Mouse (Mus musculus): ENCODE results near the gene Rpl39. TPM values are rescaled to one million over a fixed set of nuclear protein-coding genes. Genes with fewer than 3 reads are reported as not detected.

The Rpl39 gene
- total and polyA plus RNA-seq, 2 experiments from 2014 or later: 99.1 to 351 TPM

- no peaks in the 10 kb centered on the region for H3K9me3 ChIP-seq (ENCODE audit: low read length)
- DNase-seq (ENCODE audit: low spot score) (peak; percentile 69), ATAC-seq (no peak)
- no peak overlapping the region for H3K9ac ChIP-seq (replicated peaks; ENCODE audit: low read length)
- WGBS: 28% methylated on average over 9 of the region's 9 CpGs
- peak; percentile 70 for TF ChIP-seq CTCF (IDR thresholded peaks at IDR 0.05; ENCODE audit: low read depth)
- no peaks in the 10 kb centered on the region for H3K27me3 ChIP-seq (ENCODE audit: insufficient read depth, low read length)
- H3K36me3 ChIP-seq (ENCODE audit: insufficient read depth, low read length): no peaks in the 10 kb centered on the region
- no peaks in the 10 kb centered on the region for H3K4me1 ChIP-seq (ENCODE audit: insufficient read depth, low read length)
- H3K27ac ChIP-seq: no peak overlapping the region
- no peak overlapping the region for H3K4me2 ChIP-seq (ENCODE audit: low read depth, low read length)
- H3K4me3 ChIP-seq (ENCODE audit: low read length): no peak overlapping the region
Measured at GRCm38 (mm10) chrX:37042726-37043125, 42.5 kb downstream of the Rpl39 start.

Other genes with a start within 250 kb of the Rpl39 start
- gene Ube2a, start 211.5 kb downstream of the Rpl39 start, total RNA-seq (2014; rRNA removed): 28.5 and 31.2 TPM in 2 replicates
- 134 and 140 TPM in 2 replicates for gene Ube2a, start 211.5 kb downstream of the Rpl39 start, polyA plus RNA-seq (2015; fragmentation: Nextera tagmentation; extraction: Ambion mirVana)
- gene C330007P06Rik, start 211.3 kb downstream of the Rpl39 start, total RNA-seq (2014; rRNA removed): 20.5 and 26.8 TPM in 2 replicates
- 20.5 and 21.5 TPM in 2 replicates for gene C330007P06Rik, start 211.3 kb downstream of the Rpl39 start, polyA plus RNA-seq (2015; fragmentation: Nextera tagmentation; extraction: Ambion mirVana)
- gene Nkrf, start 182.5 kb downstream of the Rpl39 start, total RNA-seq (2014; rRNA removed): 12.8 and 15.0 TPM in 2 replicates
- 15.3 and 15.4 TPM in 2 replicates for gene Nkrf, start 182.5 kb downstream of the Rpl39 start, polyA plus RNA-seq (2015; fragmentation: Nextera tagmentation; extraction: Ambion mirVana)
- 81.3 and 106 TPM in 2 replicates for gene Sept6, start 93.6 kb downstream of the Rpl39 start, total RNA-seq (2014; rRNA removed)
- gene Sept6, start 93.6 kb downstream of the Rpl39 start, polyA plus RNA-seq (2015; fragmentation: Nextera tagmentation; extraction: Ambion mirVana): 55.0 and 59.6 TPM in 2 replicates
- gene Sowahd, start 36.6 kb downstream of the Rpl39 start, total RNA-seq (2014; rRNA removed): not detected in 2 replicates
- 0.09 TPM in 1 of 2 replicates, not detected in the other for gene Sowahd, start 36.6 kb downstream of the Rpl39 start, polyA plus RNA-seq (2015; fragmentation: Nextera tagmentation; extraction: Ambion mirVana)
- 6.8 and 7.9 TPM in 2 replicates for gene Upf3b, start 24.9 kb upstream of the Rpl39 start, total RNA-seq (2014; rRNA removed)
- 22.8 and 25.9 TPM in 2 replicates for gene Upf3b, start 24.9 kb upstream of the Rpl39 start, polyA plus RNA-seq (2015; fragmentation: Nextera tagmentation; extraction: Ambion mirVana)
- gene Nkap, start 41.4 kb upstream of the Rpl39 start, total RNA-seq (2014; rRNA removed): 19.1 and 19.9 TPM in 2 replicates
- 21.1 and 21.6 TPM in 2 replicates for gene Nkap, start 41.4 kb upstream of the Rpl39 start, polyA plus RNA-seq (2015; fragmentation: Nextera tagmentation; extraction: Ambion mirVana)
- not detected in 2 replicates for gene Akap14, start 83.4 kb upstream of the Rpl39 start, total RNA-seq (2014; rRNA removed)
- gene Akap14, start 83.4 kb upstream of the Rpl39 start, polyA plus RNA-seq (2015; fragmentation: Nextera tagmentation; extraction: Ambion mirVana): 0.23 and 0.44 TPM in 2 replicates
- gene Ndufa1, start 105.8 kb upstream of the Rpl39 start, total RNA-seq (2014; rRNA removed): 126 and 135 TPM in 2 replicates
- 905 and 915 TPM in 2 replicates for gene Ndufa1, start 105.8 kb upstream of the Rpl39 start, polyA plus RNA-seq (2015; fragmentation: Nextera tagmentation; extraction: Ambion mirVana)
- gene Rnf113a1, start 105.8 kb upstream of the Rpl39 start, total RNA-seq (2014; rRNA removed): 7.3 and 7.6 TPM in 2 replicates
- 27.3 and 27.9 TPM in 2 replicates for gene Rnf113a1, start 105.8 kb upstream of the Rpl39 start, polyA plus RNA-seq (2015; fragmentation: Nextera tagmentation; extraction: Ambion mirVana)
- not detected in 2 replicates for gene Gm9, start 125.6 kb upstream of the Rpl39 start, total RNA-seq (2014; rRNA removed)
- gene Gm9, start 125.6 kb upstream of the Rpl39 start, polyA plus RNA-seq (2015; fragmentation: Nextera tagmentation; extraction: Ambion mirVana): not detected in 2 replicates
- not detected in 2 replicates for gene Rhox1, start 136.9 kb upstream of the Rpl39 start, total RNA-seq (2014; rRNA removed)
- not detected in 2 replicates for gene Rhox1, start 136.9 kb upstream of the Rpl39 start, polyA plus RNA-seq (2015; fragmentation: Nextera tagmentation; extraction: Ambion mirVana)
- not detected in 2 replicates for gene Rhox2a, start 159.6 kb upstream of the Rpl39 start, total RNA-seq (2014; rRNA removed)
- not detected in 2 replicates for gene Rhox2a, start 159.6 kb upstream of the Rpl39 start, polyA plus RNA-seq (2015; fragmentation: Nextera tagmentation; extraction: Ambion mirVana)
- gene Rhox3a, start 164.5 kb upstream of the Rpl39 start, total RNA-seq (2014; rRNA removed): not detected in 2 replicates
- not detected in 2 replicates for gene Rhox3a, start 164.5 kb upstream of the Rpl39 start, polyA plus RNA-seq (2015; fragmentation: Nextera tagmentation; extraction: Ambion mirVana)
- not detected in 2 replicates for gene Rhox4a, start 179.9 kb upstream of the Rpl39 start, total RNA-seq (2014; rRNA removed)
- gene Rhox4a, start 179.9 kb upstream of the Rpl39 start, polyA plus RNA-seq (2015; fragmentation: Nextera tagmentation; extraction: Ambion mirVana): not detected in 2 replicates